Mouse (Mus musculus): ENCODE results near the gene Fbxo9. TPM values are rescaled to one million over a fixed set of nuclear protein-coding genes. Genes with fewer than 3 reads are reported as not detected.

Gene Fbxo9
- polyA plus RNA-seq (2015; fragmentation: Nextera tagmentation; extraction: Ambion mirVana): 67.9 and 76.3 TPM in 2 replicates

GRCm38 (mm10) chr9:78108796-78109239, at the start of gene Fbxo9, which contains the start of gene Ick:
Gene Fbxo9, minus strand, starts transcription at chr9:78109065.
Gene Ick, plus strand, starts transcription at chr9:78109192.

GRCm38 (mm10) chr9:78051677-78052076, 57.2 kb downstream of the Fbxo9 start, which contains the start of gene Gcm1:
Gene Gcm1, plus strand, starts transcription at chr9:78051924.

Other genes with a start within 250 kb of the Fbxo9 start
- 19.4 and 23.5 TPM in 2 replicates for gene Elovl5, start 191.7 kb downstream of the Fbxo9 start, polyA plus RNA-seq (2015; fragmentation: Nextera tagmentation; extraction: Ambion mirVana)
- not detected in 2 replicates for gene Gcm1, start 57.1 kb downstream of the Fbxo9 start, polyA plus RNA-seq (2015; fragmentation: Nextera tagmentation; extraction: Ambion mirVana)
- 7.6 and 8.2 TPM in 2 replicates for gene Ick, start 127 bp upstream of the Fbxo9 start, polyA plus RNA-seq (2015; fragmentation: Nextera tagmentation; extraction: Ambion mirVana)
- gene Gsta4, start 73.7 kb upstream of the Fbxo9 start, polyA plus RNA-seq (2015; fragmentation: Nextera tagmentation; extraction: Ambion mirVana): 18.0 and 18.9 TPM in 2 replicates
- gene Gsta1, start 121.6 kb upstream of the Fbxo9 start, polyA plus RNA-seq (2015; fragmentation: Nextera tagmentation; extraction: Ambion mirVana): not detected in 2 replicates
- gene Gm3776, start 148.1 kb upstream of the Fbxo9 start, polyA plus RNA-seq (2015; fragmentation: Nextera tagmentation; extraction: Ambion mirVana): not detected in 2 replicates
- gene Gm10639, start 180.9 kb upstream of the Fbxo9 start, polyA plus RNA-seq (2015; fragmentation: Nextera tagmentation; extraction: Ambion mirVana): not detected in 2 replicates
- not detected in 2 replicates for gene Omt2a, start 205.7 kb upstream of the Fbxo9 start, polyA plus RNA-seq (2015; fragmentation: Nextera tagmentation; extraction: Ambion mirVana)
- gene Omt2b, start 218.5 kb upstream of the Fbxo9 start, polyA plus RNA-seq (2015; fragmentation: Nextera tagmentation; extraction: Ambion mirVana): not detected in 2 replicates
- gene Gsta2, start 246.7 kb upstream of the Fbxo9 start, polyA plus RNA-seq (2015; fragmentation: Nextera tagmentation; extraction: Ambion mirVana): not detected in 2 replicates